Mouse (Mus musculus) erythroblast, embryonic 14.5 days (primary cell): ENCODE measurements at regions not wholly inside any gene's neighbourhood (a gene's known extent, or its start where the extent isn't known, plus 50 kb on each side); places are given as distances from the start of the nearest gene placed in this dataset.

Experiments used
- GATA1 ChIP-seq: IDR thresholded peaks from 2 replicates; pipeline ENCODE4 v1.6.1; 2012; ENCODE audit warnings: low read length, inconsistent platforms, mixed read lengths
- TAL1 ChIP-seq: IDR thresholded peaks from 3 replicates; pipeline ENCODE4 v1.6.1; 2012; ENCODE audit warnings: low read length, inconsistent platforms, mixed read lengths

- no peak for TF ChIP-seq TAL1
- no peak for TF ChIP-seq GATA1
Observed at GRCm38 (mm10) chr6:143365840-143366239, 198.8 kb downstream of the Etnk1 start.
